Mouse (Mus musculus) embryonic facial prominence, embryonic 12.5 days (tissue): ENCODE results near the gene Tmem81. TPM values are rescaled to one million over a fixed set of nuclear protein-coding genes. Genes with fewer than 3 reads are reported as not detected.

Experiments used
- ATAC-seq: fragments of 200-750 bp; cut with Nextera tagmentation; 2 replicates; pipeline ENCODE4 v1.8.0; 2017; ENCODE audit not compliant: insufficient number of reproducible peaks, insufficient read depth, low FRiP score, low TSS enrichment
- H3K27ac ChIP-seq: fragments of 300-500 bp; sonication (generic); 2 replicates; pipeline ENCODE4 v1.5.1; 2016; ENCODE audit warnings: mild to moderate bottlenecking
- H3K27me3 ChIP-seq: fragments of 300-500 bp; sonication (generic); 2 replicates; pipeline ENCODE4 v1.6.1; 2016; ENCODE audit warnings: mild to moderate bottlenecking, moderate library complexity
- H3K36me3 ChIP-seq: fragments of 300-500 bp; sonication (generic); 2 replicates; pipeline ENCODE4 v1.6.1; 2016; ENCODE audit warnings: mild to moderate bottlenecking
- H3K4me1 ChIP-seq: fragments of 300-500 bp; sonication (generic); 2 replicates; pipeline ENCODE4 v1.6.1; 2016
- H3K4me2 ChIP-seq: fragments of 300-500 bp; sonication (generic); replicated peaks from 2 replicates; pipeline ENCODE4 v1.6.1; 2016; ENCODE audit warnings: mild to moderate bottlenecking, moderate library complexity
- H3K4me3 ChIP-seq: fragments of 300-500 bp; sonication (generic); 2 replicates; pipeline ENCODE4 v1.5.1; 2016; ENCODE audit warnings: mild to moderate bottlenecking
- H3K9ac ChIP-seq: fragments of 300-500 bp; sonication (generic); 2 replicates; pipeline ENCODE4 v1.6.1; 2016; ENCODE audit warnings: mild to moderate bottlenecking, moderate library complexity
- H3K9me3 ChIP-seq: fragments of 300-500 bp; sonication (generic); 2 replicates; pipeline ENCODE4 v1.6.1; 2016; ENCODE audit warnings: mild to moderate bottlenecking, moderate library complexity
- WGBS: fragments of 180-500 bp; shearing (Covaris S2); methylation state at CpG from one replicate; pipeline ENCODE4 v1.1.7; 2016; 5-methylcytosine and 5-hydroxymethylcytosine counted together
- polyA plus RNA-seq: library from polyadenylated mRNA; unstranded; fragments of >200 nt; fragmentation: Nextera tagmentation; extraction: Ambion mirVana; gene quantifications from 2 replicates; pipeline ENCODE4 v1.2.1, GENCODE M21; 2016

The Tmem81 gene
- polyA plus RNA-seq, 1 experiment from 2014 or later: 1.7 TPM

DNA sequence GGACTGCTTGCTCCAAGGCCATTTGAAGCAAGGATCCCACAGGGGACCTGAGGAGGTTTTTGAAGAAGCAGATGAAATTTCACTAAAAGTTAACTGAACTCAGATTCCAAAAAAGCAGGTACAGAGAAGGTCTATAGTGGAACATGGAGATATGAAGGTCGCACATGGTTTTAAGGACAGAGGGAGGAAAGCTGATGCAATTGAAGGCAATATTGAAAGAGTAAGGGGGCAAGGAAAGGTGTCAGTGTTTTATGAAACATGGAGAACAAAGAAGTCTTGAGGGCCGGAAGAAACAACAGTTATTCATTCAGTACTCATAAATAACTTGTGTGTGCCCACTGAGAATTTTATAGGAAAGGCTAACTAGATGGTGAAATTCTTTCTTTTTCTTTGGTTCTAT lies 24.4 kb upstream of the Tmem81 start:
- H3K4me2 ChIP-seq: no peak overlapping the region
- no peak overlapping the region for H3K9ac ChIP-seq
- peaks cover 6% of the 10 kb centered on the region for H3K36me3 ChIP-seq
- peaks cover 9% of the 10 kb centered on the region for H3K4me1 ChIP-seq
- ATAC-seq: no peak
- 90% methylated on average over 2 of the region's 2 CpGs for WGBS
- no peak overlapping the region for H3K27ac ChIP-seq
- H3K4me3 ChIP-seq: no peak overlapping the region
- no peaks in the 10 kb centered on the region for H3K27me3 ChIP-seq
- H3K9me3 ChIP-seq: no peaks in the 10 kb centered on the region

DNA sequence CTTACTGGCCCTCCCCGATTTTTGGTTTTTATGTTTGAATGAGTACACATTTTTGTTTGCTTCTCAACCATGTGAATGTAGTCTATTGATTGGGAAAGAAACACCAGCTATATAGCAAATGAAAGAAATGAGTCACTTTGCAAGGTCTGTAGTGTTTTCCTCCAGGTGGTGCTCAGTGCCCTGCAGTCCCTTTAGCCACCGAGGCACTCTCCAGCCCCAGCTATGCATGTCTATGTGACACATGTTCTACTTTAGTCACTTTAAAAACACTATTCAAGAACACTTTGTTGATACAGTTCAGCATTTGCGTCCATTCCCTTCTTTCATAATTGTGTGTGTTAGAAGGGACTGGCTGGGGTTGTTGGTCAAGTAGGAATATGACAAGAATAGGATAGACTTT lies 22.8 kb upstream of the Tmem81 start:
- Histone ChIP-seq H3K4me3 (no peak overlapping the region), H3K27ac (no peak overlapping the region), H3K4me1 (peaks cover 4% of the 10 kb centered on the region), H3K4me2 (no peak overlapping the region), H3K9ac (no peak overlapping the region), H3K27me3 (no peaks in the 10 kb centered on the region), H3K36me3 (peaks cover 14% of the 10 kb centered on the region), H3K9me3 (no peaks in the 10 kb centered on the region)
- WGBS: 83% methylated on average over 3 of the region's 3 CpGs
- no peak for ATAC-seq

DNA sequence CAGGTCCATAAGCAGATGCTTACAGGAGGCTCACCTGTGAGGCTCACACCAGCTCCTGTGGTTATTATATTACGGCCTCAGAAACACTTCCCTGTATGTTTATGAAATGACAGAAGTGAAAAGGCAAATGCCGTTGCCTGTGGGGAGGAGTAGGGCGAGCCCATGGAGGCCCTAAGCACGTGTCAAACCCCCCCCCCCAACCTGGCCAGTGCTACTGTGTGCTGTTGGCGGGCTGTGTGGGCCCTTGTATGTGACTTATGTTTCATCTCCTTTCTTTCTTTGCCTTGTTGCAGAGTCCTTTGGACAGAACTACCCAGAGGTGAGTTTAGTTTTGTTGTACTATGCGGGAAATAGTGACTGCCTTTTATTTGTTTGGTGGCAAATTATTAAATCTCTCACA lies 22.3 kb upstream of the Tmem81 start:
- Histone ChIP-seq H3K4me1 (no peaks in the 10 kb centered on the region), H3K4me3 (no peak overlapping the region), H3K36me3 (peaks cover 19% of the 10 kb centered on the region), H3K27ac (no peak overlapping the region), H3K27me3 (no peaks in the 10 kb centered on the region), H3K9ac (no peak overlapping the region), H3K4me2 (no peak overlapping the region), H3K9me3 (no peaks in the 10 kb centered on the region)
- ATAC-seq: no peak
- 85% methylated on average over 6 of the region's 6 CpGs for WGBS

DNA sequence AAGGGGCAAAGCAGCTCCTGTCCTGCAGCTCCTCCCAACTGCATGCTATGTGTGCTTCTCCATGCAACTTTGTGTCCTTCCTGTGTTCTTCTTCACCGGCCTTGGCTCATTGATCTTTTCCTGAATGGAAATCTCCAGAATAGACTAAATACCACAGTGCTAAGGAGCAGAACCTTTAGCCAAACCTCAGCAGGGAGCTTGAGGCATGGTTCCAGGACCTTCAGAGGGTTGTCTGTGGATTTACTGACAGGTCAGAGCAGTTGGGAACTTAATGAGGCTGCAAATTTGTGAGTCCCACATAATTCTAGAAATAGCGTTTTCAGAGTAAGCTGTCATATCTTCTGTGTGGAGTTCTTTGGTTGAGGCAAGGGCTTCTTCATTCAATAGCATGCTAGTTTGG lies 5.5 kb upstream of the Tmem81 start:
- 94% methylated on average over 2 of the region's 2 CpGs for WGBS

DNA sequence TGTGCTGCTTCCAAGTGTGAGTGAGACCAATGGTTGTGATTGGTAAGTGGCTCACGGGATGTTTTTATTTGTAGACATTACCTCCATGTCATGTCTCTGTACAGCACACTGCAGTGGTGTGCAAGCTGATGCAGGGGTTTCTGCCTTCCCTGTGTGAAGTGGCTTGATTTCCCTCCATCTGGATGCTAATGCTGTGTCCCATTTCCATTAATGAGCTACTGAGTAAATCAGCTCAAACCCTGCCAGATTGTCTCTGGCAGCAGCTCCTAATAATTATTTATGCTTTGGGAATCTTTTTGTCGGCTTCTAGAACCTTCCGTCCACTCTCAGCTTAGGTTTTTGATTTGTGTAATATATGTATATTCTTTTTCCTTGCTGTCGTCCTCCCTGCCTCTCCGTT lies 875 bp upstream of the Tmem81 start:
- Histone ChIP-seq H3K27me3 (no peaks in the 10 kb centered on the region), H3K9ac (no peak overlapping the region), H3K4me3 (no peak overlapping the region), H3K4me1 (no peaks in the 10 kb centered on the region), H3K27ac (no peak overlapping the region), H3K36me3 (peaks cover 64% of the 10 kb centered on the region), H3K9me3 (no peaks in the 10 kb centered on the region), H3K4me2 (no peak overlapping the region)
- ATAC-seq: no peak
- WGBS: 92% methylated on average over 5 of the region's 5 CpGs

More for the DNA sequence above, 5.5 kb upstream of the Tmem81 start:
- Histone ChIP-seq H3K9ac (no peak overlapping the region), H3K4me3 (no peak overlapping the region), H3K4me2 (no peak overlapping the region), H3K4me1 (no peaks in the 10 kb centered on the region), H3K36me3 (peaks cover 71% of the 10 kb centered on the region), H3K27me3 (no peaks in the 10 kb centered on the region), H3K27ac (no peak overlapping the region), H3K9me3 (no peaks in the 10 kb centered on the region)
- no peak for ATAC-seq

DNA sequence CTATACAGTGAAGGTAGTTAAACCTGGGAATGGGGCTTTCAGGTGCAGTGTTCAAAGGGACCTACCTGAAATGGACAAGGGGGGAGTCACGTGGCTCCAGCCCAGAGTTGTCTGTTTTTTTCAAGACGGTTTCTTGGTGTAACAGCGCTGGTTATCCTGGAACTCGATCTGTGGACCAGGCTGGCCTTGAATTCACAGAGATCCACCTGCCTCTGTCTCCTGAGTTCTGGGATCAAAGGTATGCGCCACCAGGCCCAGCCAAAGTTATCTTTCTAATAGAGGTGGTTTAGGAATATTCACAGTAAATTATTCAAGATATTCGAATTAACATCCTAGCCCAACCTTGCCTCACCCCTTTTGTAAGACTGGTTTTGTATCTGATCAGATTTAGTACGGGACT lies 626 bp downstream of the Tmem81 start:
- Histone ChIP-seq H3K27ac (no peak overlapping the region), H3K27me3 (no peaks in the 10 kb centered on the region), H3K9me3 (no peaks in the 10 kb centered on the region), H3K4me1 (no peaks in the 10 kb centered on the region), H3K4me2 (no peak overlapping the region), H3K9ac (no peak overlapping the region), H3K4me3 (no peak overlapping the region), H3K36me3 (peaks cover 53% of the 10 kb centered on the region)
- ATAC-seq: no peak
- WGBS: 89% methylated on average over 7 of the region's 7 CpGs

DNA sequence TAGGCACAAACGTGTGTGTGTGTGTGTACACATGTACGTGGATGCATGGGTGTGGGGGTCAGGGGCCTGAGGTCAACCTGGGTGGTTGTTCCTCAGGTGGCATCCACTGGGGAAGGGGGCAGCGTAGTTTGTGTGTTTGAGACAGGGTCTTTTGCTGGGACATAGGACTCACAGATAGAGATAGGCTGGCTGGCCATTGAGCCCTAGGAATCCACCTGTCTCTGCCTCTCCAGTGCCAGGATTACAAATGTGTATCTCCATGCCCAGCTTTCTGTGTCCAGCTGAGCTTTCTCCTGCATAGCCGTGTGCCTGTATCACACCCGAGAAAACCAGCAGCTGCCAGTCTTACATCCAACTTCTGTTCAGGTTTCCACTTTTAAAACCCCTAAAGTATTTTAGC lies 3.7 kb downstream of the Tmem81 start:
- no peaks in the 10 kb centered on the region for H3K9me3 ChIP-seq
- no peaks in the 10 kb centered on the region for H3K27me3 ChIP-seq
- H3K36me3 ChIP-seq: peaks cover 33% of the 10 kb centered on the region
- no peak overlapping the region for H3K4me3 ChIP-seq
- no peak for ATAC-seq
- H3K27ac ChIP-seq: no peak overlapping the region
- H3K4me1 ChIP-seq: no peaks in the 10 kb centered on the region
- WGBS: 86% methylated on average over 5 of the region's 5 CpGs
- H3K4me2 ChIP-seq: no peak overlapping the region
- H3K9ac ChIP-seq: no peak overlapping the region

DNA sequence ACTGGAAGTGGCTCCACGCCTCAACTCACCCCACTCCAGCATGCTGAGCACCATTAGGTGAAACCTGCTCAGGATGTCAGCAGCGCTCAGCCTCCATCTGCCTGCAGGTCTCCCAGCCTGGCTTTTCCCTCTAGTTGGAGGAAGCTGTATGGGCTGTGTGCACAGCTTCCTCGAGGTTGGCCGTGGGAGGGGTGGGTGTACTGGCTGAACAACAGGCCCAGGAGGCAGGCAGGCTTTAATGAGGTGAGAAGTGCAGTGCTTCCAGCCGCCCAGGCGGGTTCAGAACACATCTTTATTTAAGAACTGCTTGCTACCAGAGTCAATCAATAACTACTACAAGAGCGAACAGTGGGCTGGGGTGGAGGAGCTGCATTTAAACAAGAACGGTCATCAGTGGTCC lies 5.5 kb downstream of the Tmem81 start:
- H3K9me3 ChIP-seq: no peaks in the 10 kb centered on the region
- no peaks in the 10 kb centered on the region for H3K27me3 ChIP-seq
- H3K4me1 ChIP-seq: no peaks in the 10 kb centered on the region
- no peak for ATAC-seq
- no peak overlapping the region for H3K4me2 ChIP-seq
- no peak overlapping the region for H3K4me3 ChIP-seq
- H3K9ac ChIP-seq: 0 out of 2 replicates have a peak overlapping the region, but pooled peaks have one; percentile 27
- WGBS: 62% methylated on average over 8 of the region's 8 CpGs
- peaks cover 21% of the 10 kb centered on the region for H3K36me3 ChIP-seq
- no peak overlapping the region for H3K27ac ChIP-seq

DNA sequence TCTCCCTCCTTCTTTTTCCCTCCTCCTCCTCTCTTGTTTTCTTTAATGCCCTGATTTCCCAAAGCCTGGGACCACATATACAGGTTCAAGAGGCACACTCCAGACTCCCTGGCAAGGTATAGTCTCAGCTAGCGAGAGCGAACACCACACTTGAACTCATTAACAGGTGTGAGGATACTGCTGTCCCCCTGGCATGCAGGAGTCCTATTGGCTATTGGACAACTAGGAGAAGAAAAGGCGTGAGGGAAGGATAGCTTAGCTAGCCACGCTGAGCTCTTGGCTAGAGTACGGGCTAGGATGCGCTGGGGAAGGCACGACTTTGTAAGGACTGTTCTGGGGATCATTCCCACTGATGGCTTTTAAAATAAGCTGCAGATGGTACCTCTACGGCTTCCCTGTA lies 6.1 kb downstream of the Tmem81 start:
- Histone ChIP-seq H3K36me3 (peaks cover 15% of the 10 kb centered on the region), H3K27ac (no peak overlapping the region), H3K4me2 (no peak overlapping the region), H3K4me1 (no peaks in the 10 kb centered on the region), H3K9me3 (no peaks in the 10 kb centered on the region), H3K4me3 (no peak overlapping the region), H3K27me3 (no peaks in the 10 kb centered on the region), H3K9ac (no peak overlapping the region)
- no peak for ATAC-seq
- WGBS: 80% methylated on average over 8 of the region's 8 CpGs

DNA sequence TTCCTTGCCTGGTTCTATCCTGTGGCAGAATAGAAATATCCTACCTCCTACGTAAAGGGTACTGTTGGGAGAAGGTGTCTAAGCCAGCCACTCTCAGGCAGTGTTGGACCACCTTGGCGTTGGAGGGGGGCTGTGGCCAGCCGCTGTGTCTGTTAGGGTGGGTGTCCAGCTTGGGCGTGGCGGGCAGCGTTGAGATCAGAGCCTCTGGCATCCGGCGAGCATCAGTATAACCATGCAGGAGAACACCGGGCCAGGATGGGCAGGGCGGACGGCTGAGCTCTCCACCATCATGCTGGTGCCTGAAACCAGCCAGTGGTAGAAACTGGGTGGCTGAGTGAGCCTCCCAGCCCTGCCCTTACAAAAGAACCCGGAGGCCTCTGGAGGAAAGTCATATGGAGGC lies 9.3 kb downstream of the Tmem81 start:
- Histone ChIP-seq H3K4me3 (no peak overlapping the region), H3K27ac (no peak overlapping the region), H3K36me3 (no peaks in the 10 kb centered on the region), H3K4me2 (no peak overlapping the region), H3K9me3 (no peaks in the 10 kb centered on the region), H3K9ac (no peak overlapping the region), H3K4me1 (no peaks in the 10 kb centered on the region), H3K27me3 (no peaks in the 10 kb centered on the region)
- no peak for ATAC-seq
- WGBS: 92% methylated on average over 12 of the region's 12 CpGs

DNA sequence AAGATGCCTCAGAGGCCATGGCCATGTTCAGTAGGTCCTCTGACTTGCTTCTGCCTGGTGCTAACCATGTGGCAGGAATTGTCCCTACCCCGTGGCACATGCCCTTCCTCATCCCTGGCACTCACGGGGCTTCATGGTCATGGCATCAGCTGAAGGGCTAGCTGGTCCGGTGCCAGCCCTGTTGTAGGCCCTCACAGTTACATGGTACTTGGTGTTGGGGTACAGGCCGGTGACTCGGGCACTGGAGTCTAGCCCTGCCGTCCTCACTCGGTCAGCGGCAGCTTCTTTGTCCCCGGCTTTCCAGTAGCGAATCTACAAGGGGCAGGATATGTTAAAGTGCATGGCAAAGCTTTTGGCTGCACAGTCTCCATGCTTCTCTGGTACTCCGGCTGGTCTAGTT lies 10.7 kb downstream of the Tmem81 start:
- no peaks in the 10 kb centered on the region for H3K9me3 ChIP-seq
- no peaks in the 10 kb centered on the region for H3K36me3 ChIP-seq
- no peak overlapping the region for H3K4me3 ChIP-seq
- no peak overlapping the region for H3K4me2 ChIP-seq
- 92% methylated on average over 11 of the region's 11 CpGs for WGBS
- ATAC-seq: no peak
- H3K27me3 ChIP-seq: no peaks in the 10 kb centered on the region
- H3K9ac ChIP-seq: no peak overlapping the region
- H3K4me1 ChIP-seq: peaks cover 5% of the 10 kb centered on the region; the same call in 1 of the 2 replicates
- no peak overlapping the region for H3K27ac ChIP-seq

DNA sequence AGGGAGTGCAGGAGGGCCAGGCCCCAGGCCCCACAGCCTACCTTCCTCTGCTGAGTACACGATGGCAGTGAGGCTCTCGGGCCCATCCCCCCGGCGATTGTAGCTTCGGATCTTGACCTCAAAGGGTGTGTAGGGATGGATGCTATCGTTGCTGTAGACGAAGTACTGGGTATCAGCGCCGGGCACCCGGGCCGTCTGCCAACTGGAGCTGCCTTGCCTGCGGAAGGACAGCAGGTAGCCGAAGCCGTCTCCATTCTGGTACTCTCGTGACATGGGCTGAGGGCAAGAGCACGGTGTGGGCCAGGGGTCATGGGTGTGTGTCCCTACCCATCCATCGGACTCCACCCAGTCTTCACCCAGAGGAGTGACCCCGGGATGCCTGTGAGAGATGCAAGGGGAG lies 12.6 kb downstream of the Tmem81 start:
- H3K9me3 ChIP-seq: no peaks in the 10 kb centered on the region
- no peak for ATAC-seq
- H3K9ac ChIP-seq: no peak overlapping the region
- 86% methylated on average over 18 of the region's 18 CpGs for WGBS
- no peaks in the 10 kb centered on the region for H3K27me3 ChIP-seq
- H3K36me3 ChIP-seq: no peaks in the 10 kb centered on the region
- no peak overlapping the region for H3K4me3 ChIP-seq
- no peak overlapping the region for H3K4me2 ChIP-seq
- no peak overlapping the region for H3K27ac ChIP-seq
- H3K4me1 ChIP-seq: peaks cover 5% of the 10 kb centered on the region; the same call in 1 of the 2 replicates

DNA sequence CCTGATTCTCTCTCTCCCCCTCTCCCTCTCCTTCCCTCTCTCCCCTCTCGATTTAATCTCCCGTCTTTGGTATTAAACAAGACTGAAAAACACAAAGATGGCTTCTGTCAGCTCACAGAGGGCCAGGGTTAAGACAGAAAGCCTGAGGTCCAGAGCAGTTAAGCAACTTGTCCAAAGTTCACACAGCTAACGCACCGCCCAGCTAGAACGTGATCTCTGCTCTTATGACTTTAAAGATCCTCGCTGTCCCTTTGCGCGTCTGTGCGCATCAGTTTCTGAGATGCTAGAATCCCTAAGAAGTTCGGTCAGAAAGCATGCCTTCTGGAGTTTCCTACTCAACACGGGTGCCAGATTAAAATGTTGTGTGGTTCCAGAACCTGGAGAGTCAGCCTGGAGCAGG lies 13.7 kb downstream of the Tmem81 start:
- no peak overlapping the region for H3K4me3 ChIP-seq
- H3K9ac ChIP-seq: no peak overlapping the region
- no peaks in the 10 kb centered on the region for H3K9me3 ChIP-seq
- WGBS: 85% methylated on average over 11 of the region's 11 CpGs
- no peak overlapping the region for H3K27ac ChIP-seq
- no peaks in the 10 kb centered on the region for H3K27me3 ChIP-seq
- H3K36me3 ChIP-seq: no peaks in the 10 kb centered on the region
- ATAC-seq: no peak
- no peak overlapping the region for H3K4me2 ChIP-seq
- H3K4me1 ChIP-seq: peaks cover 5% of the 10 kb centered on the region; the same call in 1 of the 2 replicates
